Mouse (Mus musculus) small intestine, adult 10 weeks (tissue): ENCODE data around the gene Spata19. TPM values are rescaled to one million over a fixed set of nuclear protein-coding genes. Genes with fewer than 3 reads are reported as not detected.

Source experiments
- polyA plus RNA-seq: library from polyadenylated mRNA; stranded (reverse); fragments of 350-450 nt; fragmentation: Illumina TruSeq; extraction: RNeasy Lipid Tissue Mini Kit (QIAGEN cat#74804); gene quantifications from one replicate; pipeline ENCODE4 v1.2.3, GENCODE M21; 2014; ENCODE audit warnings: low replicate concordance

The Spata19 gene
- polyA plus RNA-seq: not detected

DNA sequence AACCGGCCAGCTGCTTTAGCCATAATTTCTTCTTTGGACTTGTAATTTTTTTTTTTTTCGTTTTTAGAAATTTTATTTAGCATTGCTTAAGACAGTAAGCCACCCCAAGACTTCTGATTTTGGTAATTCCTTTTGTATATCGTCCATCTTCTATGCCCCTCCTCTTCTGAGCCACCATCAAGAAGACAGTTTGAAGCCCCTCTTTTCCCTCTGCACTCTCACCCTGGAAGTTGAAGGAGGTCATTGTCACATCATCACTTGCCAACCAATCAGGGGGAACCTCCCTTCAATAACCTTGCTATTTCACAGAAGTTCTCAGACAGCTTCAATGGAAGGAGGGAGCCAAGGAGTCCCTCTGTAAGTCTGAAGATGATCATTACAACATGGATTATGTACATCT lies at the start of gene Spata19:
Gene Spata19, plus strand, starts transcription at position 301 of the 400 bp plus-strand sequence.

Other genes with a start within 250 kb of the Spata19 start
- 6.5 TPM for gene Jam3, start 241.4 kb upstream of the Spata19 start, polyA plus RNA-seq
- gene Igsf9b, start 97.6 kb upstream of the Spata19 start, polyA plus RNA-seq: 1.0 TPM